Mouse (Mus musculus) spleen, adult 2 months (tissue): ENCODE data around the gene Cdkn2c. TPM values are rescaled to one million over a fixed set of nuclear protein-coding genes. Genes with fewer than 3 reads are reported as not detected.

Experiments used
- DNase-seq, 2 experiments: peaks; one replicate each; pipeline versions ENCODE4 v3.0.0 to v3.0.0-alpha.2; 2012 to 2021; ENCODE audit warnings: low spot score in 2 of 2, low read depth in 1 of 2
- H3K27ac ChIP-seq: fragments of 200-500 bp; 2 replicates; pipeline ENCODE4 v1.5.1; 2012; ENCODE audit warnings: low read length, inconsistent platforms; ENCODE audit not compliant: insufficient read depth
- H3K27me3 ChIP-seq: fragments of 200-500 bp; 2 replicates; pipeline ENCODE4 v1.6.1; 2012; ENCODE audit warnings: mild to moderate bottlenecking, moderate library complexity, low read length, inconsistent platforms; ENCODE audit not compliant: control insufficient read depth, insufficient read depth
- H3K36me3 ChIP-seq: fragments of 200-500 bp; 2 replicates; pipeline ENCODE4 v1.6.1; 2012; ENCODE audit warnings: mild to moderate bottlenecking, low read length, inconsistent platforms; ENCODE audit not compliant: control insufficient read depth, insufficient read depth
- H3K4me1 ChIP-seq: fragments of 200-500 bp; 2 replicates; pipeline ENCODE4 v1.6.1; 2011; ENCODE audit warnings: inconsistent platforms; ENCODE audit not compliant: control insufficient read depth, insufficient read depth, insufficient read length
- H3K4me3 ChIP-seq: fragments of 200-500 bp; 2 replicates; pipeline ENCODE4 v1.5.1; 2011; ENCODE audit warnings: mild to moderate bottlenecking, inconsistent platforms; ENCODE audit not compliant: insufficient read depth, insufficient read length; ENCODE audit errors: extremely low read depth
- CTCF ChIP-seq: fragments of 200-500 bp; IDR thresholded peaks from 2 replicates; pipeline ENCODE4 v1.5.1; 2011; ENCODE audit warnings: mild to moderate bottlenecking, inconsistent platforms; ENCODE audit not compliant: insufficient read depth, insufficient read length, insufficient replicate concordance; ENCODE audit errors: extremely low read depth
- POLR2A ChIP-seq: fragments of 200-500 bp; IDR thresholded peaks from 2 replicates; pipeline ENCODE4 v1.6.1; 2011; ENCODE audit warnings: low read depth, low read length, inconsistent platforms
- WGBS: fragments of 180-500 bp; shearing (Covaris S2); methylation state at CpG from one replicate; pipeline ENCODE4 v1.1.7; 2018; 5-methylcytosine and 5-hydroxymethylcytosine counted together
- polyA plus RNA-seq: library from polyadenylated mRNA; depleted of rRNA; stranded (reverse); fragments of >200 nt; gene quantifications from 2 replicates; pipeline ENCODE4 v1.2.3, GENCODE M21; 2012; rRNA removed

Gene Cdkn2c
- polyA plus RNA-seq, 1 experiment = 6.2 TPM

GRCm38 (mm10) chr4:109641451-109641850 is 25.5 kb downstream of the Cdkn2c start:
- no peak overlapping the region for H3K27ac ChIP-seq
- no peaks in the 10 kb centered on the region for H3K36me3 ChIP-seq
- TF ChIP-seq CTCF (no peak), POLR2A (no peak)
- DNase-seq = no peak
- H3K4me3 ChIP-seq = no peak overlapping the region
- H3K4me1 ChIP-seq = no peaks in the 10 kb centered on the region
- H3K27me3 ChIP-seq = no peaks in the 10 kb centered on the region
- 80% methylated on average over 3 of the region's 3 CpGs for WGBS

- H3K4me3 ChIP-seq = no peak overlapping the region
- H3K27ac ChIP-seq = no peak overlapping the region
- no peaks in the 10 kb centered on the region for H3K36me3 ChIP-seq
- H3K27me3 ChIP-seq = no peaks in the 10 kb centered on the region
- TF ChIP-seq POLR2A (no peak), CTCF (no peak)
- WGBS = 90% methylated on average over 7 of the region's 7 CpGs
- no peak for DNase-seq
- no peaks in the 10 kb centered on the region for H3K4me1 ChIP-seq
These were observed 26.8 kb downstream of the Cdkn2c start for GRCm38 (mm10) chr4:109640141-109640540.

- no peak overlapping the region for H3K4me3 ChIP-seq
- WGBS = 55% methylated on average over 9 of the region's 9 CpGs
- TF ChIP-seq POLR2A (no peak), CTCF (no peak)
- H3K36me3 ChIP-seq = no peaks in the 10 kb centered on the region
- no peaks in the 10 kb centered on the region for H3K27me3 ChIP-seq
- no peak overlapping the region for H3K27ac ChIP-seq
- DNase-seq = no peak
- no peaks in the 10 kb centered on the region for H3K4me1 ChIP-seq
These were observed 27.6 kb downstream of the Cdkn2c start for GRCm38 (mm10) chr4:109639356-109639755.

GRCm38 (mm10) chr4:109634971-109635370 is 32.0 kb downstream of the Cdkn2c start:
- Histone ChIP-seq H3K36me3 (no peaks in the 10 kb centered on the region), H3K4me3 (no peak overlapping the region), H3K27me3 (no peaks in the 10 kb centered on the region), H3K27ac (no peak overlapping the region), H3K4me1 (no peaks in the 10 kb centered on the region)
- no peak for DNase-seq
- TF ChIP-seq CTCF = no peak
- no peak for TF ChIP-seq POLR2A
- WGBS = 87% methylated on average over 2 of the region's 2 CpGs

- Histone ChIP-seq H3K36me3 (no peaks in the 10 kb centered on the region), H3K4me1 (no peaks in the 10 kb centered on the region), H3K27ac (no peak overlapping the region), H3K4me3 (no peak overlapping the region), H3K27me3 (no peaks in the 10 kb centered on the region)
- no peak for DNase-seq
- no peak for TF ChIP-seq CTCF
- no peak for TF ChIP-seq POLR2A
- 86% methylated on average over 4 of the region's 4 CpGs for WGBS
These were observed 36.0 kb downstream of the Cdkn2c start for GRCm38 (mm10) chr4:109631029-109631428.

- Histone ChIP-seq H3K27me3 (no peaks in the 10 kb centered on the region), H3K4me1 (no peaks in the 10 kb centered on the region), H3K27ac (no peak overlapping the region), H3K36me3 (no peaks in the 10 kb centered on the region), H3K4me3 (no peak overlapping the region)
- DNase-seq = no peak
- 45% methylated on average over 2 of the region's 2 CpGs for WGBS
- TF ChIP-seq POLR2A (no peak), CTCF (no peak)
These were observed 36.8 kb downstream of the Cdkn2c start for GRCm38 (mm10) chr4:109630215-109630614.

GRCm38 (mm10) chr4:109612596-109612995 is 54.4 kb downstream of the Cdkn2c start:
- TF ChIP-seq CTCF = no peak
- no peak for TF ChIP-seq POLR2A

More at GRCm38 (mm10) chr4:109612596-109612995, 54.4 kb downstream of the Cdkn2c start:
- Histone ChIP-seq H3K27me3 (no peaks in the 10 kb centered on the region), H3K27ac (no peak overlapping the region), H3K4me1 (no peaks in the 10 kb centered on the region), H3K4me3 (no peak overlapping the region), H3K36me3 (no peaks in the 10 kb centered on the region)
- 71% methylated on average over 4 of the region's 4 CpGs for WGBS
- no peak for DNase-seq

Other genes starting within 250 kb of the Cdkn2c start
- gene Rnf11, start 182.5 kb downstream of the Cdkn2c start, polyA plus RNA-seq = 26.3 and 27.2 TPM in 2 replicates
- gene 4930522H14Rik, start 135.9 kb downstream of the Cdkn2c start, polyA plus RNA-seq = not detected in 2 replicates
- 3.5 and 5.3 TPM in 2 replicates for gene Faf1, start 9.4 kb upstream of the Cdkn2c start, polyA plus RNA-seq